In genomic region chr4:154542568-154542967, GRCm38 (mm10) we compare ENCODE assay signal across 9 mouse cellular contexts.
DNase-seq lines count a peak whose midpoint lies in the region; ATAC-seq and TF ChIP-seq lines count a peak whose summit lies in the region.
"Had no signal": no experiment of that assay in that cellular context is flagged by ENCODE, and none has a peak within 500 bp of the region (broad histone marks: within the 10 kb centered on the region; RNA-seq: fewer than 3 reads in every experiment).

No protein-coding gene starts in this region.

- TF ChIP-seq CTCF in heart, adult 2 months (IDR thresholded peaks at IDR 0.05): no peak

- TF ChIP-seq EP300 in heart, adult 2 months (IDR thresholded peaks at IDR 0.05; ENCODE audit: insufficient read depth, low read depth, low read length): no peak

- H3K4me2 ChIP-seq in midbrain, embryonic 14.5 days (ENCODE audit: low read length): no peak overlapping the region
- H3K4me2 ChIP-seq in intestine, embryonic 15.5 days (replicated peaks): peak overlapping the region; percentile 22
- H3K4me2 ChIP-seq in stomach, embryonic 15.5 days: 0 out of 2 replicates have a peak overlapping the region, but pooled peaks have one; percentile 3

- WGBS in heart, adult 2 months: 34% methylated on average over 5 of the region's 5 CpGs
- WGBS in midbrain, embryonic 10.5 days: 73% methylated on average over 5 of the region's 5 CpGs
- 64% methylated on average over 5 of the region's 5 CpGs for WGBS in midbrain, embryonic 14.5 days
- 37% methylated on average over 5 of the region's 5 CpGs for WGBS in intestine, embryonic 15.5 days
- WGBS in stomach, embryonic 15.5 days: 47% methylated on average over 5 of the region's 5 CpGs

- H3K4me1 ChIP-seq in heart, adult 2 months (ENCODE audit: control insufficient read depth, insufficient read depth, low read length): peaks cover 2% of the 10 kb centered on the region; the same call in 1 of the 2 replicates
- H3K4me1 ChIP-seq in midbrain, embryonic 10.5 days: peaks cover 79% of the 10 kb centered on the region
- H3K4me1 ChIP-seq in midbrain, embryonic 14.5 days (ENCODE audit: control insufficient read depth, insufficient read depth, low read length): peaks cover 33% of the 10 kb centered on the region
- H3K4me1 ChIP-seq in intestine, embryonic 15.5 days (replicated peaks): peaks cover 41% of the 10 kb centered on the region
- H3K4me1 ChIP-seq in stomach, embryonic 15.5 days: peaks cover 40% of the 10 kb centered on the region

- H3K79me2 ChIP-seq in heart, adult 2 months (replicated peaks; ENCODE audit: control insufficient read depth, insufficient read depth, low read length): no peaks in the 10 kb centered on the region

- H3K9ac ChIP-seq in heart, adult 2 months (ENCODE audit: low read depth, low read length): peak overlapping the region; percentile 48
- no peak overlapping the region for H3K9ac ChIP-seq in midbrain, embryonic 14.5 days (replicated peaks; ENCODE audit: low read length)
- H3K9ac ChIP-seq in intestine, embryonic 15.5 days: no peak overlapping the region
- H3K9ac ChIP-seq in stomach, embryonic 15.5 days: no peak overlapping the region

- no peak for TF ChIP-seq POLR2A in heart, adult 2 months (IDR thresholded peaks at IDR 0.05; ENCODE audit: insufficient read depth, low read depth, low read length)

- peak overlapping the region; percentile 87 for H3K27ac ChIP-seq in heart, adult 2 months
- 0 out of 2 replicates have a peak overlapping the region, but pooled peaks have one; percentile 38 for H3K27ac ChIP-seq in midbrain, embryonic 10.5 days (replicated peaks)
- no peak overlapping the region for H3K27ac ChIP-seq in midbrain, embryonic 14.5 days (replicated peaks; ENCODE audit: low read depth, low read length)
- H3K27ac ChIP-seq in intestine, embryonic 15.5 days: peak overlapping the region; percentile 73
- peak overlapping the region; percentile 75 for H3K27ac ChIP-seq in stomach, embryonic 15.5 days

- peak in 1 of 2 experiments; percentile 29 for DNase-seq in heart, adult 2 months
- DNase-seq in heart, adult 9 months (ENCODE audit: low spot score in 2 of 2): no peak
- DNase-seq in midbrain, embryonic 10.5 days (ENCODE audit: low spot score): no peak
- no peak for DNase-seq in midbrain, embryonic 14.5 days
- DNase-seq in thymus, postnatal 25 days: no peak
- DNase-seq in layer of hippocampus, adult 8-10 months (ENCODE audit: low spot score in 2 of 2): no peak

- no peak for ATAC-seq in midbrain, embryonic 14.5 days (ENCODE audit: low FRiP score, low TSS enrichment)
- peak; percentile 26 for ATAC-seq in intestine, embryonic 15.5 days
- ATAC-seq in stomach, embryonic 15.5 days (ENCODE audit: insufficient read depth, low FRiP score, low read depth): peak; percentile 42

- H3K9me3 ChIP-seq in midbrain, embryonic 10.5 days (replicated peaks): no peaks in the 10 kb centered on the region
- no peaks in the 10 kb centered on the region for H3K9me3 ChIP-seq in midbrain, embryonic 14.5 days (ENCODE audit: control insufficient read depth, low read length)
- H3K9me3 ChIP-seq in intestine, embryonic 15.5 days: no peaks in the 10 kb centered on the region
- H3K9me3 ChIP-seq in stomach, embryonic 15.5 days: no peaks in the 10 kb centered on the region

- H3K27me3 ChIP-seq in heart, adult 2 months (ENCODE audit: control insufficient read depth, insufficient read depth, low read length): no peaks in the 10 kb centered on the region
- H3K27me3 ChIP-seq in midbrain, embryonic 10.5 days (ENCODE audit: low read depth, poor library complexity, severe bottlenecking): peaks cover 82% of the 10 kb centered on the region
- H3K27me3 ChIP-seq in midbrain, embryonic 14.5 days (ENCODE audit: control insufficient read depth, insufficient read depth, low read length): 0 out of 2 replicates have a peak, but pooled peaks cover 4% of the 10 kb centered on the region
- H3K27me3 ChIP-seq in intestine, embryonic 15.5 days (replicated peaks): no peaks in the 10 kb centered on the region
- H3K27me3 ChIP-seq in stomach, embryonic 15.5 days (replicated peaks): peaks cover 6% of the 10 kb centered on the region; the same call in 1 of the 2 replicates

- H3K36me3 ChIP-seq in heart, adult 2 months (ENCODE audit: control insufficient read depth, insufficient read depth, low read length): no peaks in the 10 kb centered on the region
- no peaks in the 10 kb centered on the region for H3K36me3 ChIP-seq in midbrain, embryonic 10.5 days
- H3K36me3 ChIP-seq in midbrain, embryonic 14.5 days (ENCODE audit: control insufficient read depth, insufficient read depth, low read length): no peaks in the 10 kb centered on the region
- no peaks in the 10 kb centered on the region for H3K36me3 ChIP-seq in intestine, embryonic 15.5 days
- no peaks in the 10 kb centered on the region for H3K36me3 ChIP-seq in stomach, embryonic 15.5 days

- peak overlapping the region; percentile 12; the same call in 1 of the 2 replicates for H3K4me3 ChIP-seq in heart, adult 2 months
- H3K4me3 ChIP-seq in midbrain, embryonic 10.5 days: no peak overlapping the region
- no peak overlapping the region for H3K4me3 ChIP-seq in midbrain, embryonic 14.5 days (replicated peaks; ENCODE audit: low read depth, low read length)
- H3K4me3 ChIP-seq in intestine, embryonic 15.5 days (replicated peaks): no peak overlapping the region
- no peak overlapping the region for H3K4me3 ChIP-seq in stomach, embryonic 15.5 days (replicated peaks)
- H3K4me3 ChIP-seq: myocyte had no signal

- intact Hi-C loops in heart, adult 2 months (cut with DNase I): loop anchor here (5.0 kb wide), 1 partner anchor 80 kb away; no protein-coding TSS in a partner anchor
